Mouse (Mus musculus) hindbrain, embryonic 13.5 days (tissue): ENCODE data around the gene Tas2r143. TPM values are rescaled to one million over a fixed set of nuclear protein-coding genes. Genes with fewer than 3 reads are reported as not detected.
A peak's percentile ranks its signal among the peaks of the same experiment; 100 is the strongest.

Experiments
- ATAC-seq: fragments of 200-750 bp; cut with Nextera tagmentation; 2 replicates; pipeline ENCODE4 v1.8.0; 2017; ENCODE audit warnings: moderate TSS enrichment; ENCODE audit not compliant: low FRiP score
- H3K27ac ChIP-seq: fragments of 300-500 bp; sonication (generic); 2 replicates; pipeline ENCODE4 v1.5.1; 2015; ENCODE audit warnings: inconsistent platforms, mild to moderate bottlenecking, moderate library complexity
- H3K27me3 ChIP-seq: fragments of 300-500 bp; sonication (generic); 2 replicates; pipeline ENCODE4 v1.6.1; 2015; ENCODE audit warnings: mild to moderate bottlenecking, inconsistent platforms
- H3K36me3 ChIP-seq: fragments of 300-500 bp; sonication (generic); 2 replicates; pipeline ENCODE4 v1.6.1; 2015; ENCODE audit warnings: mild to moderate bottlenecking, inconsistent platforms
- H3K4me1 ChIP-seq: fragments of 300-500 bp; sonication (generic); replicated peaks from 2 replicates; pipeline ENCODE4 v1.6.1; 2015; ENCODE audit warnings: inconsistent platforms
- H3K4me2 ChIP-seq: fragments of 300-500 bp; sonication (generic); 2 replicates; pipeline ENCODE4 v1.6.1; 2015; ENCODE audit warnings: inconsistent platforms, mild to moderate bottlenecking, moderate library complexity
- H3K4me3 ChIP-seq: fragments of 300-500 bp; sonication (generic); 2 replicates; pipeline ENCODE4 v1.5.1; 2015; ENCODE audit warnings: mild to moderate bottlenecking, inconsistent platforms
- H3K9ac ChIP-seq: fragments of 300-500 bp; sonication (generic); 2 replicates; pipeline ENCODE4 v1.6.1; 2015; ENCODE audit warnings: mild to moderate bottlenecking, inconsistent platforms
- H3K9me3 ChIP-seq: fragments of 300-500 bp; sonication (generic); 2 replicates; pipeline ENCODE4 v1.6.1; 2016; ENCODE audit warnings: inconsistent platforms
- WGBS: fragments of 180-500 bp; shearing (Covaris S2); methylation state at CpG from one replicate; pipeline ENCODE4 v1.1.7; 2015; 5-methylcytosine and 5-hydroxymethylcytosine counted together
- polyA plus RNA-seq: library from polyadenylated mRNA; unstranded; fragments of >200 nt; fragmentation: Nextera tagmentation; extraction: Ambion mirVana; gene quantifications from 2 replicates; pipeline ENCODE4 v1.2.1, GENCODE M21; 2015

Tas2r143 gene
- polyA plus RNA-seq = not detected in 2 replicates

GRCm38 (mm10) chr6:42399938-42400337, at the start of gene Tas2r143:
TSS of gene Tas2r143 (plus strand) at chr6:42400238.
- no peak for ATAC-seq
- H3K27me3 ChIP-seq = no peaks in the 10 kb centered on the region
- no peaks in the 10 kb centered on the region for H3K36me3 ChIP-seq
- no peak within 1 kb of the TSS for H3K4me2 ChIP-seq
- H3K4me3 ChIP-seq = no peak within 1 kb of the TSS
- no peaks in the 10 kb centered on the region for H3K9me3 ChIP-seq
- H3K27ac ChIP-seq = no peak within 1 kb of the TSS
- H3K9ac ChIP-seq = no peak within 1 kb of the TSS
- WGBS = 93% methylated on average over 1 of the region's 1 CpGs
- no peaks in the 10 kb centered on the region for H3K4me1 ChIP-seq

- whole genome bisulfite sequencing = 42% methylated on average over 13 of the region's 13 CpGs
- peaks cover 55% of the 10 kb centered on the region for H3K4me1 ChIP-seq
- peak overlapping the region; percentile 77 for H3K4me3 ChIP-seq
- peak overlapping the region; percentile 75 for H3K4me2 ChIP-seq
- no peaks in the 10 kb centered on the region for H3K27me3 ChIP-seq
- peak overlapping the region; percentile 30; the same call in 1 of the 2 replicates for H3K27ac ChIP-seq
- no peak for ATAC-seq
- peaks cover 28% of the 10 kb centered on the region for H3K36me3 ChIP-seq
- peak overlapping the region; percentile 91 for H3K9ac ChIP-seq
- H3K9me3 ChIP-seq = no peaks in the 10 kb centered on the region
Observed at GRCm38 (mm10) chr6:42350968-42351775, 48.9 kb upstream of the Tas2r143 start.

GRCm38 (mm10) chr6:42351776-42352485, 48.1 kb upstream of the Tas2r143 start:
- H3K4me1 ChIP-seq = peaks cover 55% of the 10 kb centered on the region
- H3K27me3 ChIP-seq = no peaks in the 10 kb centered on the region
- no peak overlapping the region for H3K4me3 ChIP-seq
- H3K27ac ChIP-seq = no peak overlapping the region
- no peak for ATAC-seq
- 91% methylated on average over 7 of the region's 7 CpGs for WGBS
- peak overlapping the region; percentile 75; the same call in 1 of the 2 replicates for H3K4me2 ChIP-seq
- H3K9me3 ChIP-seq = no peaks in the 10 kb centered on the region
- H3K9ac ChIP-seq = no peak overlapping the region
- H3K36me3 ChIP-seq = peaks cover 36% of the 10 kb centered on the region

DNA sequence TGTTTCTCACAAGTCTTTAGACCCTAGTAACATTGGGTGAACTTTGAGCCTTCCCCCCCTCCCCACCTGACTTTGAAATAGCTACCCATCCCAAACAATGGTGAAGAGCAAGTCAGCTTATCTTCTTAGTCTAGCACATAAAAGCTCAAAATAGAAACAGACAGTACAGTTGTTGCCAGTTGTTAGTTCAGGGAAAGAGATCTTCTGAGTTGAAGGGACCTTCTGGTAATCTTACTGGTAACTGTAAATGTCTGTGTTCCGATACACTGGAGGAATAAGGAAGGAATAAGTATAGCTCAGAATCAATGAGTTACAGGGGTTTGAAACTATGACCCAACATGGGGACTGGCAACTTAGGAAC, 47.6 kb upstream of the Tas2r143 start:
- H3K4me2 ChIP-seq = no peak overlapping the region
- WGBS = 98% methylated on average over 1 of the region's 1 CpGs

DNA sequence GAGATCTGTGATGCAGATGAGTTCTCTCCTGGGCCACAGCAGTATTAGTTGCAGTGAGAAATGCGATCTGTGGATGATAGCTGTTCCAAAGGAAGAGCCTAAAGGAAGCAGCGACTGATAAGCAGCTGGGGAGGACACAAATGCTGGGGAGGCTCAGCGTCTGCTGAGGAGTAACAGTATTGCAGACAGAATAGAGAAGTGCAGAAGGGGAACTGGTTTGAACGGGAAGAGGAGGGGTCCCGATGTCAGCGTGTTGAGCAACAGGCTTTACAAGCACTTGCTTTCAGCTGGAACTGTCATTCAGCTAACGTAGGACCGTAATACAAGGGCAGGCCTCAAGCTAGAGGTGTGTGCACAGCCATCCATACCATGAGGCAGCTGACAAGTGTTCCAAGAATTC, 46.9 kb upstream of the Tas2r143 start:
- no peaks in the 10 kb centered on the region for H3K9me3 ChIP-seq
- peaks cover 55% of the 10 kb centered on the region for H3K4me1 ChIP-seq
- no peak overlapping the region for H3K27ac ChIP-seq
- no peak overlapping the region for H3K9ac ChIP-seq
- 86% methylated on average over 8 of the region's 8 CpGs for WGBS
- no peak for ATAC-seq
- H3K27me3 ChIP-seq = no peaks in the 10 kb centered on the region
- H3K36me3 ChIP-seq = peaks cover 48% of the 10 kb centered on the region
- no peak overlapping the region for H3K4me3 ChIP-seq
- H3K4me2 ChIP-seq = no peak overlapping the region

More for the DNA sequence above, 47.6 kb upstream of the Tas2r143 start:
- Histone ChIP-seq H3K36me3 (peaks cover 41% of the 10 kb centered on the region), H3K4me3 (no peak overlapping the region), H3K9ac (no peak overlapping the region), H3K4me1 (peaks cover 55% of the 10 kb centered on the region), H3K27ac (no peak overlapping the region), H3K9me3 (no peaks in the 10 kb centered on the region), H3K27me3 (no peaks in the 10 kb centered on the region)
- ATAC-seq = no peak

- Histone ChIP-seq H3K27me3 (no peaks in the 10 kb centered on the region), H3K4me2 (no peak overlapping the region), H3K9me3 (no peaks in the 10 kb centered on the region), H3K4me1 (peaks cover 46% of the 10 kb centered on the region), H3K9ac (no peak overlapping the region), H3K36me3 (peaks cover 60% of the 10 kb centered on the region), H3K4me3 (no peak overlapping the region), H3K27ac (0 out of 2 replicates have a peak overlapping the region, but pooled peaks have one; percentile 8)
- no peak for ATAC-seq
- WGBS = 61% methylated on average over 11 of the region's 11 CpGs
Observed at GRCm38 (mm10) chr6:42354076-42355019, 45.7 kb upstream of the Tas2r143 start.

GRCm38 (mm10) chr6:42355366-42355765, 44.7 kb upstream of the Tas2r143 start:
- Histone ChIP-seq H3K4me1 (peaks cover 45% of the 10 kb centered on the region), H3K9ac (no peak overlapping the region), H3K27ac (no peak overlapping the region), H3K27me3 (no peaks in the 10 kb centered on the region), H3K36me3 (peaks cover 70% of the 10 kb centered on the region), H3K4me3 (no peak overlapping the region), H3K4me2 (no peak overlapping the region), H3K9me3 (no peaks in the 10 kb centered on the region)
- WGBS = 96% methylated on average over 6 of the region's 6 CpGs
- ATAC-seq = no peak

GRCm38 (mm10) chr6:42355794-42356600, 44.0 kb upstream of the Tas2r143 start:
- Histone ChIP-seq H3K9ac (no peak overlapping the region), H3K27ac (no peak overlapping the region), H3K4me2 (no peak overlapping the region), H3K4me3 (no peak overlapping the region), H3K4me1 (peaks cover 39% of the 10 kb centered on the region), H3K27me3 (no peaks in the 10 kb centered on the region), H3K9me3 (no peaks in the 10 kb centered on the region), H3K36me3 (peaks cover 72% of the 10 kb centered on the region)
- 98% methylated on average over 13 of the region's 13 CpGs for WGBS
- no peak for ATAC-seq

DNA sequence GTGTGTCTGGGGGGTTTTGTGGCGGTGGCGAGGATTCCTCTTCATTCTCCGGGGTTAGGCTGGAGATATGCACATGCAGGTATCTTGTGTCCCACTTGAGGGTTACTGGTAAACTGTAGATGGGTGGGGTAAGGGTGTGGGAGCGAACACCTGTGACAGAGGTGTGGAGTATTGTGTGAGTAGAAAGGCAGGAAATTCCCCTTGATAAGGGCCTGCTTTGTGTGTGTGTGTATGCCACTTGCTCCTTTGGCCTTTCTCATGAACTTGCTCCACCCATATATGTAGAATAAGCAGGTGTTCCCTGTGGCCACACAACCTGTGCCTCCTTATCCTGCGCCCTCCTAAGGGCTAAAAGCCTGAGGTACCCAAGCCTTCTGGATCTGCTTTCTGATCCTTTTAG, 43.1 kb upstream of the Tas2r143 start:
- H3K4me1 ChIP-seq = peaks cover 30% of the 10 kb centered on the region
- H3K4me3 ChIP-seq = no peak overlapping the region
- H3K27ac ChIP-seq = no peak overlapping the region
- H3K9me3 ChIP-seq = no peaks in the 10 kb centered on the region
- no peak overlapping the region for H3K4me2 ChIP-seq
- 96% methylated on average over 5 of the region's 5 CpGs for WGBS
- peaks cover 67% of the 10 kb centered on the region for H3K36me3 ChIP-seq
- H3K27me3 ChIP-seq = no peaks in the 10 kb centered on the region
- no peak overlapping the region for H3K9ac ChIP-seq
- ATAC-seq = no peak

DNA sequence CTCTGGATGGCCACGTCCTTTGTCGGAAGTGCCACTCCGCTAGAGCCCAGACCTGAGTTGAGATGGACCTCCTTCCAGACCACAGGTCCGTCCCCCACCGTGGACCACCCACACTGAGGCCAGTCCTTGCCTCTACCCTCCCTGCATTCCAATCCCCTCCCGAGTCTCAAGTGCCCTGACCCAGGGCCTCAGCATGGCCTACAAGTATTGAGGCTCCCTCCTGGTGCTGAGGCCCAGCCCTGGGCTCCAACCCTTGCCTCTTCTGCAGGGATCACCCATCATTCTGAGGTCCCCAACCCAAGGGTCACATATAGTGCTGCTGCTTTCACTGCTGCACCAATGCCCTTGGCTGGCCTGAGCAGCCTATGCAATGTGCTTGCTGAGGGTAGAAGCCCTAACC, 42.1 kb upstream of the Tas2r143 start:
- ATAC-seq = no peak
- Histone ChIP-seq H3K4me1 (peaks cover 22% of the 10 kb centered on the region), H3K36me3 (peaks cover 66% of the 10 kb centered on the region), H3K27me3 (no peaks in the 10 kb centered on the region), H3K9ac (no peak overlapping the region), H3K4me3 (no peak overlapping the region), H3K27ac (no peak overlapping the region), H3K4me2 (no peak overlapping the region), H3K9me3 (no peaks in the 10 kb centered on the region)
- WGBS = 60% methylated on average over 6 of the region's 6 CpGs

- Histone ChIP-seq H3K9me3 (no peaks in the 10 kb centered on the region), H3K27ac (no peak overlapping the region), H3K4me2 (no peak overlapping the region), H3K36me3 (peaks cover 61% of the 10 kb centered on the region), H3K9ac (no peak overlapping the region), H3K27me3 (no peaks in the 10 kb centered on the region), H3K4me3 (no peak overlapping the region), H3K4me1 (peaks cover 12% of the 10 kb centered on the region)
- 91% methylated on average over 12 of the region's 12 CpGs for WGBS
- no peak for ATAC-seq
Observed at GRCm38 (mm10) chr6:42358901-42359300, 41.1 kb upstream of the Tas2r143 start.
